Mouse (Mus musculus) bone marrow macrophage, adult 2 months (primary cell): ENCODE data around the gene B3galt1.

ENCODE experiments used
- CTCF ChIP-seq: IDR thresholded peaks from 2 replicates; pipeline ENCODE4 v1.5.1; 2012; ENCODE audit warnings: low read depth, mild to moderate bottlenecking, low read length, moderate library complexity
- POLR2A ChIP-seq: IDR thresholded peaks from 2 replicates; pipeline ENCODE4 v1.6.1; 2012; ENCODE audit warnings: mild to moderate bottlenecking, low read depth, low read length, borderline replicate concordance

- TF ChIP-seq CTCF (no peak), POLR2A (no peak)
These were observed 437.4 kb downstream of the B3galt1 start for GRCm38 (mm10) chr2:68003091-68003490.
